Comparison of ENCODE assay signal across 9 mouse cellular contexts in the genomic region with DNA sequence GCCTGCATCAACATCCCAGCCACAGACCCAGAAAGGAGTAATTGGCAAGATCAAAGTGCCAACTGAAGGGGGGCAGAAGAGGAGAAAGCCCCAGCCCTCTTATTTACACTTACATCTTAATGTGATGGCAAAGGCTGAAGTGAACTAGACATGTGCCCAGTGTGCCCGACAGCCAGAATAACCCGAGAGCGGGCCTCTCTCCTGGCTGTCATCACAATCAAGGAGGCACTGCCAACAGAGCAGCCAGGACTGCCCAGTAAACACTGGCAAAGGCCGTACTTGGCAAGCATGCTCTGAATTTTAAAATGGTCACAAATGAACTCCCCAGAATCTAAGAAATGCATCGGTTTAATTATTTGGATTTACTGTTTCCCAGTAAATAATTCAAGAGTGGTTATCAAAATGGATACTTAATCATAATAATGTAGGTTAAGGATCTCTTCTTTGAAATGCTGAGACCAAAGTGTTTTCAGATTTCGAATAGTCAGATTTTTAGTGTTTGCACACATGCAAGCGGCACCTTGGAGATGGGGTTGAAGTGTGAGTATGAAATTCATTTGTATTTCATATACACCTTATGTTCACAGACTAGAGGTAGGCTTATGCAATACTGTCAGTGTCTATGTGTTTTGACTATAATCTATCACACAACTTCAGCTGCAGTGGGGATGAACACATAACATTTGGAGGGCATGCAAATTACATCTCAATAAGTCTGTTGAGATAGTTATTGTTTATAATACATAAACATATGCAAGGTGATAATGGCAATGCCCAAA.
DNase-seq lines count a peak whose midpoint lies in the region; ATAC-seq lines count a peak whose summit lies in the region.
"Had no signal": no experiment of that assay in that cellular context is flagged by ENCODE, and none has a peak within 500 bp of the region (broad histone marks: within the 10 kb centered on the region; RNA-seq: fewer than 3 reads in every experiment).

No protein-coding gene starts in this region.

- H3K4me2 ChIP-seq in midbrain, embryonic 15.5 days, result no peak overlapping the region
- H3K4me2 ChIP-seq: embryonic facial prominence, embryonic 15.5 days had no signal

- H3K36me3 ChIP-seq in midbrain, embryonic 15.5 days (replicated peaks), result no peaks in the 10 kb centered on the region
- H3K36me3 ChIP-seq: embryonic facial prominence, embryonic 15.5 days had no signal

- no peak overlapping the region for H3K9ac ChIP-seq in midbrain, embryonic 15.5 days
- H3K9ac ChIP-seq: embryonic facial prominence, embryonic 15.5 days had no signal

- peak; percentile 38 for DNase-seq in adrenal gland, adult 2 months
- DNase-seq in adrenal gland, adult 8-10 months, result no peak
- peak; percentile 41 to 45 for DNase-seq in left cerebral cortex, postnatal 10 days (ENCODE audit: extremely low spot score in 1 of 2, low spot score in 2 of 2)
- no peak for DNase-seq in left cerebral cortex, adult 18-20 months (ENCODE audit: low spot score in 2 of 2)
- DNase-seq in heart, adult 8-10 months (ENCODE audit: low spot score), result peak; percentile 58
- DNase-seq in embryo, embryonic 11 days, result no peak
- no peak for DNase-seq in testis, postnatal 10 days (ENCODE audit: low spot score)

- no peaks in the 10 kb centered on the region for H3K9me3 ChIP-seq in midbrain, embryonic 15.5 days
- H3K9me3 ChIP-seq: embryonic facial prominence, embryonic 15.5 days had no signal

- intact Hi-C loops in left cerebral cortex, postnatal 10 days (cut with DNase I), result no loop called here

- H3K4me3 ChIP-seq in midbrain, embryonic 15.5 days, result no peak overlapping the region
- H3K4me3 ChIP-seq: embryonic facial prominence, embryonic 15.5 days had no signal

- H3K27ac ChIP-seq in midbrain, embryonic 15.5 days, result no peak overlapping the region
- H3K27ac ChIP-seq: embryonic facial prominence, embryonic 15.5 days had no signal

- 55% methylated on average over 7 of the region's 7 CpGs for WGBS in midbrain, embryonic 15.5 days

- peak; percentile 89 for ATAC-seq in midbrain, embryonic 15.5 days (replicated peaks)

- H3K4me1 ChIP-seq in midbrain, embryonic 15.5 days, result peaks cover 15% of the 10 kb centered on the region

- H3K27me3 ChIP-seq in midbrain, embryonic 15.5 days (replicated peaks), result no peaks in the 10 kb centered on the region
- H3K27me3 ChIP-seq: embryonic facial prominence, embryonic 15.5 days had no signal

Comparison
In these comparisons a context has a peak if more than half of its experiments do, and no peak if none do; other contexts are left out.
1. DNase-seq: peak in adrenal gland, adult 2 months (single experiment), left cerebral cortex, postnatal 10 days (2 of 2) and heart, adult 8-10 months (single experiment); none in adrenal gland, adult 8-10 months (single experiment), left cerebral cortex, adult 18-20 months (0 of 2), embryo, embryonic 11 days (single experiment) and testis, postnatal 10 days (single experiment).